Mouse (Mus musculus): ENCODE measurements around the gene Noc4l. TPM values are rescaled to one million over a fixed set of nuclear protein-coding genes. Genes with fewer than 3 reads are reported as not detected.

Gene Noc4l
- total and polyA plus RNA-seq, 3 experiments: 42.0 to 160 (median 50.7) TPM

DNA sequence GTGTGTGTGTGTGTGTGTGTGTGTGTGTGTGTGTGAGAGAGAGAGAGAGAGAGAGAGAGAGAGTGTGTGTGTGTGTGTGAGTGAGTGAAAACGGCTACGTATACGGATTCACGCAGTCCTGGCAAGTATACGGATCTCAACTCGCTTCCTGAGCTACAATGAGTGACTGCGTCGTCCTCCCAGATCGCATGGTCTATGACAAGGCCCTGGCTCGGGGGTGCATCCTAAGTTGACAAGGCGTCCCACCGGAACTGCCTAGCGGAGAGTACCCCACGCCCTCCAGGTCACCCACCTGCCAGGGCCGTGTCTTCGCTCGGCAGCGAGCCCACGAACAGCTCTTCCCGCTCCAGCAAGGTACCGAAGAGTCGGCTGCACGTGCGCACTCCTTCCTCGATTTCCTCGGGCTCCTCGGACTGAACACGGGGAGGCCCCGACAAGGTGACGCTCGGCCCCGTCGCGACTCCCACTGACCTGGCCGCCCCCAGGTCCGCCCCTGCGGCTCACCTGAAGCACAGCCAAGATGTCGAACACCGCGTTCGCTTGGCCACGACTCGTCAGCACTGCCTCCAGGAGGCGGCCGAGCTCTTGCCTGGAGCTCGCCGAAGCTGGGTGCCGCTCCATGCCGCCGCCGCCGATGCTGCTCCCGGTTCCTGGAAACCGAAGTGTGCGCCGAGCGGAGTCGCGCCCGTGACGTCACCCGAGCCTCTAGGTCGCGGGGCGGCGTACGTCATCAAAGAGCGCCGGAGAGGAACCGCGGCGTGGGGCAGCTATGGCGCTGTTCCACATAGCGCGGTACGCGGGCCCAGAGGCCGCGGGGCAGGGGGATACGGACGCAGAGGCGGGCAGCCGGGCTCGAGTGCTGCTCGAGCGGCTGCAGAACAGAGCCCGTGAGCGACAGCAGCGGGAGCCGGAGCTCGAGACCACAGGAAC is at the start of gene Noc4l, which contains the start of gene Ddx51 (continued):
- no peak for TF ChIP-seq PAX5 (IDR thresholded peaks at IDR 0.05; ENCODE audit: low read length)

DNA sequence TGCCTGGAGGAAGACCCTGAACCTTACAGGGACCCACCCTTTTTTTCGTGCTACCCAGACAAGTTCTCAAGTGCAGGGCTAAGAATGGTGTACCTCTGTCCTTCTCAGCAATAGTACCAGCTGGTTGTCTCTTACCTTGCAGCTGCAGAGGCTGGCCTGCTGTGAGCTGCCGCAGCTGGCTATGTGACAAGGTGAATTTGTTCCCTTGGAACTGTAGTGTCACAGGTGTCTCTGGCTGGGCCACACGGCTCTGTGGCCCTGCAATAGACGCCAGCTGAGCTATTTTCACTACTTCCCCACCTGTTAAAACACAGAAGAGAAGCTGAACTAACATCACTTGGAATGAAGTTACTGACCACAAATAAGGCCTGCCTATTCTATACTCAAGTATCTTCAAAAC is 45.4 kb upstream of the Noc4l start:
- TF ChIP-seq KAT2A (IDR thresholded peaks at IDR 0.05; ENCODE audit: insufficient replicate concordance, low read length) (no peak), TCF12 (IDR thresholded peaks at IDR 0.05; ENCODE audit: low read depth, low read length) (peak; percentile 43; the same call in 1 of the 2 replicates), E2F4 (IDR thresholded peaks at IDR 0.05; ENCODE audit: insufficient replicate concordance, low read depth, low read length) (no peak), ZC3H11A (IDR thresholded peaks at IDR 0.05; ENCODE audit: low read depth, low read length) (no peak)
- Histone ChIP-seq H3K4me2 (ENCODE audit: insufficient read depth, low read depth, poor library complexity, severe bottlenecking) (no peak overlapping the region), H3K4me1 (ENCODE audit: control insufficient read depth in 1 of 2, insufficient read depth in 2 of 2) (peaks cover 3 to 12% of the 10 kb centered on the region in 2 experiments; a peak in 2 of 4 replicates), H3K27ac (ENCODE audit: insufficient read depth, low read depth) (no peak overlapping the region), H3K4me3 (replicated peaks in 1 of 3; ENCODE audit: low read depth in 2 of 3, low read length in 2 of 3, poor library complexity in 1 of 3) (no peak overlapping the region), H3K9ac (ENCODE audit: insufficient read depth, low read depth) (no peak overlapping the region), H3K27me3 (replicated peaks) (no peaks in the 10 kb centered on the region), H3K36me3 (replicated peaks in 1 of 2; ENCODE audit: control insufficient read depth in 1 of 2, insufficient read depth in 1 of 2, low read length in 1 of 2) (peaks cover 73 to 94% of the 10 kb centered on the region in 2 experiments), H3K9me3 (replicated peaks; ENCODE audit: low read length) (no peaks in the 10 kb centered on the region), H3K79me2 (replicated peaks; ENCODE audit: control insufficient read depth, extremely low read depth, insufficient read depth, poor library complexity, severe bottlenecking) (no peaks in the 10 kb centered on the region)
- DNase-seq (ENCODE audit: extremely low read depth): no peak
- in situ Hi-C loops (cut with MboI; ENCODE audit: low pct_ligation_motif_present, low pct_unique_long_range_greater_than_20kb, low sequenced_read_pairs): no loop called here
- dilution Hi-C loops (cut with MboI; ENCODE audit: extremely low pct_ligation_motif_present, extremely low pct_unique_long_range_greater_than_20kb, low sequenced_read_pairs): no loop called here

DNA sequence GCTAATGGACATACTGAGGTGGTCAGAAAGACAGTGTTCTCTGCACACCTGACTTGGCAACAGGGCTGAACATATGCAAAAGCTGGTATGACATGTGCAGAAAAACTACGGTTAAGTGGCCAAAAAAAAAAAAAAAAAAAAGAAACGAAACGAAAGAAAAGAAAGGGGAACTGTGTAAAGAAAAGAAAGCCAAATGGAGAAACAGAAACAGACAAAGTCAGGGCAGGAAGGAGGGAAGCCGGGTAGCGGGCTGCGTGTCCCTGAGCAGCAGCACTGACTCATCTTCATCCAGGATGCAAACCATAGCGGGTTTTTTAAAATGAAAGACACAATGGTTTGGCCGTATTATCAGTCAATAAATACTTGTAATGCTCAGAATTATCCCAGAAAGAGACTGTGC is 28.8 kb upstream of the Noc4l start:
- in situ Hi-C loops (cut with MboI; ENCODE audit: low pct_ligation_motif_present, low pct_unique_long_range_greater_than_20kb, low sequenced_read_pairs) (no loop called here), dilution Hi-C loops (cut with MboI; ENCODE audit: extremely low pct_ligation_motif_present, extremely low pct_unique_long_range_greater_than_20kb, low sequenced_read_pairs) (no loop called here)
- Histone ChIP-seq H3K4me2 (ENCODE audit: insufficient read depth, low read depth, poor library complexity, severe bottlenecking) (peak overlapping the region; percentile 58), H3K36me3 (replicated peaks in 1 of 2; ENCODE audit: control insufficient read depth in 1 of 2, insufficient read depth in 1 of 2, low read length in 1 of 2) (peaks cover 75 to 92% of the 10 kb centered on the region in 2 experiments), H3K27ac (ENCODE audit: insufficient read depth, low read depth) (peak overlapping the region; percentile 85), H3K27me3 (replicated peaks) (no peaks in the 10 kb centered on the region), H3K9ac (ENCODE audit: insufficient read depth, low read depth) (no peak overlapping the region), H3K9me3 (replicated peaks; ENCODE audit: low read length) (no peaks in the 10 kb centered on the region), H3K4me3 (replicated peaks in 1 of 3; ENCODE audit: low read depth in 2 of 3, low read length in 2 of 3, poor library complexity in 1 of 3) (no peak overlapping the region), H3K79me2 (replicated peaks; ENCODE audit: control insufficient read depth, extremely low read depth, insufficient read depth, poor library complexity, severe bottlenecking) (no peaks in the 10 kb centered on the region), H3K4me1 (ENCODE audit: control insufficient read depth in 1 of 2, insufficient read depth in 2 of 2) (peaks cover 9 to 25% of the 10 kb centered on the region in 2 experiments)
- peak; percentile 75 for DNase-seq (ENCODE audit: extremely low read depth)
- TF ChIP-seq IRF4 (IDR thresholded peaks at IDR 0.05; ENCODE audit: low read depth, low read length) (peak; percentile 90), MYC (IDR thresholded peaks at IDR 0.05; ENCODE audit: low read depth, low read length) (peak; percentile 67; the same call in 1 of the 2 replicates), E2F4 (IDR thresholded peaks at IDR 0.05; ENCODE audit: insufficient replicate concordance, low read depth, low read length) (peak; percentile 81; the same call in 1 of the 2 replicates), CTCF (conservative IDR thresholded peaks at IDR 0.05 in 1 of 2, IDR thresholded peaks at IDR 0.05 in 1 of 2; ENCODE audit: low read depth in 2 of 2, low read length in 2 of 2) (no peak), ZC3H11A (IDR thresholded peaks at IDR 0.05; ENCODE audit: low read depth, low read length) (no peak), BHLHE40 (IDR thresholded peaks at IDR 0.05; ENCODE audit: low read depth, low read length) (peak; percentile 77), HCFC1 (IDR thresholded peaks at IDR 0.05; ENCODE audit: low read depth, low read length) (no peak), CHD2 (IDR thresholded peaks at IDR 0.05; ENCODE audit: low read length) (no peak), ZNF384 (IDR thresholded peaks at IDR 0.05; ENCODE audit: low read depth, low read length) (peak; percentile 99), ZMIZ1 (IDR thresholded peaks at IDR 0.05; ENCODE audit: low read depth, low read length) (no peak), ELF1 (IDR thresholded peaks at IDR 0.05; ENCODE audit: low read depth, low read length) (peak; percentile 40; the same call in 1 of the 2 replicates), MEF2A (IDR thresholded peaks at IDR 0.05; ENCODE audit: borderline replicate concordance, low read depth, low read length) (peak; percentile 72; the same call in 1 of the 2 replicates), SMC3 (IDR thresholded peaks at IDR 0.05; ENCODE audit: low read depth, low read length) (no peak), JUND (conservative IDR thresholded peaks at IDR 0.05; ENCODE audit: low read depth, low read length) (peak; percentile 61), MAZ (IDR thresholded peaks at IDR 0.05; ENCODE audit: low read depth, low read length) (no peak), GABPA (IDR thresholded peaks at IDR 0.05; ENCODE audit: insufficient replicate concordance, low read depth, low read length) (no peak), MAFK (IDR thresholded peaks at IDR 0.05; ENCODE audit: insufficient replicate concordance, low read length) (peak; percentile 37; the same call in 1 of the 2 replicates), RCOR1 (conservative IDR thresholded peaks at IDR 0.05; ENCODE audit: low read depth, low read length) (no peak; the same call in 1 of the 2 replicates), NRF1 (IDR thresholded peaks at IDR 0.05; ENCODE audit: low read depth, low read length) (no peak), CHD1 (IDR thresholded peaks at IDR 0.05; ENCODE audit: low read depth, low read length) (no peak), MAX (IDR thresholded peaks at IDR 0.05; ENCODE audit: low read length) (peak; percentile 64), ETS1 (conservative IDR thresholded peaks at IDR 0.05; ENCODE audit: low read depth, low read length) (peak; percentile 75), KAT2A (IDR thresholded peaks at IDR 0.05; ENCODE audit: insufficient replicate concordance, low read length) (no peak), EP300 (IDR thresholded peaks at IDR 0.05; ENCODE audit: low read length) (peak; percentile 86), UBTF (IDR thresholded peaks at IDR 0.05; ENCODE audit: low read depth, low read length) (0 out of 2 replicates have a peak, but pooled peaks have one; percentile 35), TCF12 (IDR thresholded peaks at IDR 0.05; ENCODE audit: low read depth, low read length) (peak; percentile 56)

Measured in CH12.LX (cell line).